Mouse (Mus musculus) right cerebral cortex, postnatal 25 days (tissue): ENCODE measurements at regions not wholly inside any gene's neighbourhood (a gene's known extent, or its start where the extent isn't known, plus 50 kb on each side); places are given as distances from the start of the nearest gene placed in this dataset.

Experiments used
- DNase-seq: peaks from one replicate; pipeline ENCODE4 v3.0.0; 2022

GRCm38 (mm10) chr4:153003338-153003737 lies 479.3 kb downstream of the Ajap1 start:
- no peak for DNase-seq

GRCm38 (mm10) chr4:153002516-153002915 lies 480.1 kb downstream of the Ajap1 start:
- no peak for DNase-seq

GRCm38 (mm10) chr4:153001761-153002160 lies 480.9 kb downstream of the Ajap1 start:
- DNase-seq = no peak

GRCm38 (mm10) chr4:152999526-152999925 lies 483.1 kb downstream of the Ajap1 start:
- DNase-seq = no peak

DNA sequence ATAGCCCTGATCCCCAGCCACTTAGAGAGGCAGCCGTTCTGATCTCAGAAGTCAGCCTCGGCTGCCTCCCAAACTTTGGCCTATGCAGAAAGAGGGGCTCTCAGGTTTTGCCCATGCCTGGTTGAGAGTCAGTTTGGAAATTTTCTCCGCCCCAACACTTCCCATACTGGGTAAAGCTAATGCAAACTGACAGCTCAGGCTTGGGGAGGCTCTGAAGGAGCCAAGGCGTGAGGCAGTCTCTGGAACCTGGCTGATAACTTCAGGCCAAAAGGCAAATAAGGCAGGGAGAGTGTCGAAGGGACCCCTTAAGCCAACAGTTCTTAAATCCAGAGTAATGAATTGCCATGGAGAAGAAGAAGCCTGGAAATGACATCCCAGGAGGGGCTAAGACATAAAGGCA lies 485.4 kb downstream of the Ajap1 start:
- no peak for DNase-seq

DNA sequence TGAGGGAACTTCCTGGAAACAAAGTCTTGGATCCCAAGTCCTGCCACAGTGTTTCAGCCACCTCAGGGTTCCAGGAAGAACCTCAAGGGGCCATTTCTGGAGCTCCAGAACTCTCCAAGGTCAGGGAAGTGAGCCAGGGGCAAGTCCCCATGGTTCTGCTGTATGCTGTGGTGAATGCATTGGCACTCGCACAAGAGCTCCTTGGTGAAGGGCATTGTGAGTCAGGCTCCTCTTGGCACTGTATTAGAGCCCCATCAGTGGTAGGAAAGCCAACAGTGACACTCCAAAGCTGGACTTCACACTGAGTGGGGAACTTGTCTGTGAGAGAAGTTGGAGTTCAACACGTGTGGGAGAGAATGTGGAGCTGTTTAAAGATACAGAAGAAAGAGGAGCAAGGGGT lies 486.0 kb downstream of the Ajap1 start:
- no peak for DNase-seq

- no peak for DNase-seq
These were observed 487.5 kb downstream of the Ajap1 start for GRCm38 (mm10) chr4:152995052-152995595.

DNA sequence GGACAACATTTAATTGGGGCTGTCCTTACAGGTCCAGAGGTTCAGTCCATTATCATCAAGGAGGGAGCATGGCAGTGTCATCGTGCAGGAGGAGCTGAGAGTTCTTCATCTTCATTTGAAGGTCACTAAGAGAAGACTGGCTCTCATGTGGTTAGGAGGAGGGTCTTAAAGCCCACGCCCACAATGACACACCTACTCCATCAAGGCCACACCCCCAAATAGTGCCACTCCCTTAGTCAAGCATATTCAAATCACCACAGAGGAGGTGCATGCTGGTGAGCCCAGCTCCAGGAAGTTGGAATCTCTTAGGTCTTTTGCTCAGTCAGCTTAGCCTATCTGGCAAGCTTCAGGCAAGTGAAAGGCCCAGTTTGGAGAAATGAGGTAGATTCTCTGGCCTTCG lies 488.4 kb downstream of the Ajap1 start:
- DNase-seq = no peak

DNA sequence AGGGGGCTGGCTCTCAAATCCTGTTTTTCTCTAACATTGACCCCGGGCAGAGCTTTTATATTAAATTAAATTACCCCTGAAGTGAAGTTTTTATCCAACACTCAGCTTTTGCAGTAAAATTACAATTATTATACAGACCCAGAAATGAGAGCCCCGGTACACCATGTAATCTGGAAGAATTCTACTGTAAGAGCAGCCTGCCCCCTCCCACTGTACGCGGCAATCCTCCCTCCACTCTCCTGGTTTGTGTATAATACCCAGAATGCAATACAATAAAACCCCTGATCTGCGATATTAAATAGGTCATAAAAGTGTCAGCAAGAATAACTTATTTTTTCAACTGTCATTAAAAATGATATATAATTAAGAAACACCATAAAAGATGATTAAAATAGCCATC lies 492.3 kb downstream of the Ajap1 start:
- no peak for DNase-seq

- DNase-seq = no peak
These were observed 494.9 kb downstream of the Ajap1 start for GRCm38 (mm10) chr4:152987726-152988125.

GRCm38 (mm10) chr4:152975012-152975675 lies 497.5 kb upstream of the Kcnab2 start:
- DNase-seq = peak; percentile 23

DNA sequence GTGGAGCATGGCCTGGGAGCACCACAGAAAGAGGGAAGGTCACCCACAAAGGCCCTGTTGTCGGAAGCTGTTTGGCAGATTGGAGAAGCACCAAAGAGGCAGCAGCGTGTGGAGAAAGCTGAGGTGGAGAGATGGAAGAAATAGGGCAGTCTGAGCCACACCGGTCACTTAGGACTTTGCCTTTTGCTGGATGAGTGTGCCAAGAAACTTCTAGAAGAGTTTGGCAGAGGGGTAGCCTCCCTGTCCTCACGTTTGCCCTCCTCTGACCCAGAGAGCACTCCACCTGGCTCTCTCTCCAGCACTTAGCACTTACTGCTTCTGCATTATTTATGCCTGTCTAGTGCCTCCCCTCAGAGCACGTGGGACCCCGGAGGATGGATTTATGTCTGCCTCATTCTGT lies 485.3 kb upstream of the Kcnab2 start:
- DNase-seq = no peak

DNA sequence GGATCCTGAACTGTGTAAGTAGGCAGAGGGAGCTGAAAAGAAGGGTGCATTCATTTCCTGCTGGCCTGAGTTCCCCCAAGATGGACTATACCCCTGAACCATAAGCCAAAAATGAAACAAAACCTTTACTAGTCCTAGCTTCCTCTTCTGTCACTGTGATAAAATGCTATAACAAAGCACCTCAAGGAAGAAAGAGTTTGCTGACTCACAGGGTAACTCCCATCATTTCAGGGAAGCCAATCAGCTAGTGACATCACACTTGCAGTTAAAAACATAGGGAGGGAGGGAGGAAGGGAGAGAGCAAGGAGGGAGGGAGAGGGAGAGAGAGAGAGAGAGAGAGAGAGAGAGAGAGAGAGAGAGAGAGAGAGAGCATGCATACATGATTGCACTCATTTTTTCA lies 484.5 kb upstream of the Kcnab2 start:
- no peak for DNase-seq

- no peak for DNase-seq
These were observed 484.0 kb upstream of the Kcnab2 start for GRCm38 (mm10) chr4:152961677-152962076.

DNA sequence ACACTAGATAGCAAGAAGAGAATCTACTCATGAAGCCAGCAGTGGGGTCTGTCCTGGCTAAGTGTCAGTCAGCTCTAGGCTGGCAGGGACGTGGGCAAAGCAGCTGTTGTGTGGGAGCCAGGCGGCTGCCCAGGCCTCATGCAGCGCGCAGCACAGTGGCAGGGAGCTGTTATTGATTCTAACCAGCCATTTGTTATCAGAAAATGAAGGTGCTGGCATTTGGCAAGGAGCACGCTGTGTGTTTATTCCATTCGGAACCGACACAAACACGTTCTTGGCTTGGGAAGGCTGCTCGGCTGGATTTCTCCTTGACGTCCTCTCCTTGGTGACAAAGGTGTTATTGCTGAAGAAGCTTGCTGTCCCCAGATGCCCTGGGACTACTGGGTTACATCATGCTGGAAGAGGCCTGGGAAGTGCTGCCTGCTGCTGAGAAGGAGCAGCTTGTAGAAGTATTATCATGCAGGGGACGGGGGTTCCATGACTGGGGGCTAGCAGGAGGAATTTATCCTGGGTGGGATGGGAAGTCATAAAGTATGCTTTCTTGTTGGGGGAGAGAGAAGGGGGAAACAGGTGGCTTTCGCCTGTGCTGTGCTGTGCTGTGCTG lies 482.1 kb upstream of the Kcnab2 start:
- DNase-seq = peak; percentile 48

GRCm38 (mm10) chr4:152953237-152953974 lies 475.7 kb upstream of the Kcnab2 start:
- DNase-seq = no peak

- DNase-seq = no peak
These were observed 471.3 kb upstream of the Kcnab2 start for GRCm38 (mm10) chr4:152948956-152949355.

- no peak for DNase-seq
These were observed 463.5 kb upstream of the Kcnab2 start for GRCm38 (mm10) chr4:152941159-152941558.

- DNase-seq = no peak
These were observed 458.9 kb upstream of the Kcnab2 start for GRCm38 (mm10) chr4:152936614-152937013.

GRCm38 (mm10) chr4:152935484-152935883 lies 457.8 kb upstream of the Kcnab2 start:
- no peak for DNase-seq

DNA sequence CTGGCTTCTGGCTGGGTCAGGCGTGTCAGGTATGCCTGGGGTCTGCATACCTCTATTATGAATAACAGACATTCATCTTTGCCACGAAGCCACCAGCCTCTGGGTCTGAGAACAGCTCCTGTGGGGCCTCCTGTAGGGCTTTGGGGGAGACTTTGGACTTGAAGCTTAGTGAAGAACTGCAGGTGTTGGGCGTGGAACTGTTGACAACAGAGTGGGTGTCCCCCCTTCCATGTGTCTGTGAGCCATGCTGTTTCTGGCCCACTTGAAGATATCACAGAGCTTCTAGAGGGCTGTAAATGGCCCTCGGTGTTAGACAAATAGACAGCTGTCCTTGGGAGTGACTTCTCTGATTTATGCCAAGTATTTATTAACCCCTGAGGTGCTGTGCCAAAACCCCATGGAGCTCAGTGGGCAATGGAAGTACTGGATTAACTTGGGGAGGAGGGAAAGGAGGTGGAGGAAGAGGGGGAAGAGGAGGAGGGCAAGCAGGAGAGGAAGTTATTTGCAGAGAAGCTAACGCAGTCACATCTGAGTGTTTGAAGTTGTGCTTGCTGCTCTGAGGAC lies 450.8 kb upstream of the Kcnab2 start:
- no peak for DNase-seq

GRCm38 (mm10) chr4:152920261-152920660 lies 442.6 kb upstream of the Kcnab2 start:
- DNase-seq = no peak

GRCm38 (mm10) chr4:152919851-152920250 lies 442.2 kb upstream of the Kcnab2 start:
- DNase-seq = no peak

DNA sequence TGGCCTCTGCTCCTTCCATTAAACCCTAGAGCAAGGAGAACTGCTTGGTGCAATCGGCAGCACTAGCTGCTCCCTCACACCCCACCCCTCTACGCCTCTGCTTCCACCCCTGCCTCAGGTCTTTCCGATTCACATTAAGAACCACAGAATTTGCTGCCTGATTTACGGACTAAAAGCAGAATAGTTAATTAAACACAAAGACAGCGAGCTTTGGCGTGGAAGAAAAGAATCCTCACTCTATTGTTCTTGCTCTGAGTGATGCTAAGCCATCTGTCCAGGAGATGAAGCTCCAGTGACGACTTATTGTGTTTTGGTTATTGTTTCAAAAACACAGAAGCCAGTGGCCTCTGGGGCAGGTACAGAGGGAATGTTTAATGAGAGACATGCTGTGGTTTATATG lies 438.9 kb upstream of the Kcnab2 start:
- no peak for DNase-seq
